ENCODE assay signal across 14 mouse cellular contexts in the genomic region with DNA sequence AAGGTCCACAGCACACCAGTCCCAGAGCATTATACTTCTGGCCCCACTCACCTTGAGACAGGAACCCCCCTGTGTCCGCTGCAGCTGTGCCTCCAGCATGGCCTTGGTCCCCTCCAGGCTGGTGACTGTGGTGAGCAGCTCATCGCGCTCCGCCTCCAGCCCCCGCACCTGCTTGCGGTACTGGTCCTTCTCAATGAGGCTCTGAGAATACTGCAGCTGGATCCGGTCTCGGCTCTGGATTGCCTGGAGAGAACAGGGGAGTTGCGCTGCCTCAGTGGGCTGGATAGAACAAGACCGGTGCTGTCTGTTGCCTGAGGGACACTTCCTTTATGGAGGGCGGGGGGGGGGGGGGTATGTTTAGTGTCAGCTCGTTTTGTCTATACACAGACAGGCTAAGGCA. TPM values are rescaled to one million over a fixed set of nuclear protein-coding genes. Genes with fewer than 3 reads are reported as not detected.
DNase-seq lines count a peak whose midpoint lies in the region; ATAC-seq and TF ChIP-seq lines count a peak whose summit lies in the region.
"Had no signal": no experiment of that assay in that cellular context is flagged by ENCODE, and none has a peak within 500 bp of the region (broad histone marks: within the 10 kb centered on the region; RNA-seq: fewer than 3 reads in every experiment).

No protein-coding gene starts in this region.

- 73% methylated on average over 12 of the region's 12 CpGs for WGBS in intestine, embryonic 15.5 days
- 83% methylated on average over 11 of the region's 12 CpGs for WGBS in intestine, postnatal 0 days
- WGBS in lung, embryonic 16.5 days = 74% methylated on average over 12 of the region's 12 CpGs
- WGBS in stomach, postnatal 0 days = 82% methylated on average over 12 of the region's 12 CpGs

- H3K4me3 ChIP-seq in gastrocnemius, adult 2 months = peak overlapping the region; percentile 47
- H3K4me3 ChIP-seq in intestine, embryonic 15.5 days (replicated peaks) = no peak overlapping the region
- no peak overlapping the region for H3K4me3 ChIP-seq in intestine, postnatal 0 days (ENCODE audit: low read depth, low read length)
- no peak overlapping the region for H3K4me3 ChIP-seq in lung, embryonic 16.5 days (ENCODE audit: low read length)
- H3K4me3 ChIP-seq in stomach, postnatal 0 days (ENCODE audit: low read depth, low read length) = no peak overlapping the region
- H3K4me3 ChIP-seq: embryonic facial prominence, embryonic 15.5 days; forebrain, embryonic 15.5 days had no signal

- H3K27me3 ChIP-seq in intestine, embryonic 15.5 days (replicated peaks) = no peaks in the 10 kb centered on the region
- H3K27me3 ChIP-seq in intestine, postnatal 0 days (replicated peaks; ENCODE audit: control insufficient read depth, insufficient read depth, low read length) = no peaks in the 10 kb centered on the region
- no peaks in the 10 kb centered on the region for H3K27me3 ChIP-seq in lung, embryonic 16.5 days (ENCODE audit: control insufficient read depth, insufficient read depth, low read depth, low read length)
- no peaks in the 10 kb centered on the region for H3K27me3 ChIP-seq in stomach, postnatal 0 days (ENCODE audit: control insufficient read depth, insufficient read depth, low read length)
- H3K27me3 ChIP-seq: embryonic facial prominence, embryonic 15.5 days; forebrain, embryonic 15.5 days had no signal

- ATAC-seq in intestine, embryonic 15.5 days = no peak
- ATAC-seq in intestine, postnatal 0 days = no peak
- no peak for ATAC-seq in lung, embryonic 16.5 days (ENCODE audit: low read depth)
- no peak for ATAC-seq in stomach, postnatal 0 days (ENCODE audit: low FRiP score, low TSS enrichment)
- ATAC-seq: forebrain, embryonic 15.5 days; inflammation-experienced regulatory T-cells, adult 6 months had no signal

- intact Hi-C loops in gastrocnemius, adult 2 months (cut with DNase I) = no loop called here

- H3K9me3 ChIP-seq in intestine, embryonic 15.5 days = no peaks in the 10 kb centered on the region
- no peaks in the 10 kb centered on the region for H3K9me3 ChIP-seq in intestine, postnatal 0 days (ENCODE audit: control insufficient read depth)
- no peaks in the 10 kb centered on the region for H3K9me3 ChIP-seq in lung, embryonic 16.5 days (ENCODE audit: control insufficient read depth, low read length)
- H3K9me3 ChIP-seq in stomach, postnatal 0 days (ENCODE audit: control insufficient read depth, low read length) = no peaks in the 10 kb centered on the region
- H3K9me3 ChIP-seq: embryonic facial prominence, embryonic 15.5 days; forebrain, embryonic 15.5 days had no signal

- H3K27ac ChIP-seq in gastrocnemius, adult 2 months = peak overlapping the region; percentile 81
- H3K27ac ChIP-seq in intestine, embryonic 15.5 days = peak overlapping the region; percentile 10; the same call in 1 of the 2 replicates
- H3K27ac ChIP-seq in intestine, postnatal 0 days (ENCODE audit: low read depth, low read length) = no peak overlapping the region
- peak overlapping the region; percentile 48 for H3K27ac ChIP-seq in lung, embryonic 16.5 days (ENCODE audit: low read length)
- H3K27ac ChIP-seq in stomach, postnatal 0 days (replicated peaks) = 0 out of 2 replicates have a peak overlapping the region, but pooled peaks have one; percentile 35
- H3K27ac ChIP-seq: embryonic facial prominence, embryonic 15.5 days; forebrain, embryonic 15.5 days had no signal

- TF ChIP-seq EP300 in stomach, postnatal 0 days (optimal IDR thresholded peaks at IDR 0.05) = no peak

- TF ChIP-seq CTCF in gastrocnemius, adult 2 months (IDR thresholded peaks at IDR 0.05) = no peak
- no peak for TF ChIP-seq CTCF in intestine, postnatal 0 days (IDR thresholded peaks at IDR 0.05; ENCODE audit: low read depth)
- TF ChIP-seq CTCF in stomach, postnatal 0 days (IDR thresholded peaks at IDR 0.05; ENCODE audit: low read depth) = no peak

- no peak overlapping the region for H3K4me2 ChIP-seq in intestine, embryonic 15.5 days (replicated peaks)
- H3K4me2 ChIP-seq in intestine, postnatal 0 days (replicated peaks; ENCODE audit: low read depth) = no peak overlapping the region
- no peak overlapping the region for H3K4me2 ChIP-seq in lung, embryonic 16.5 days (ENCODE audit: low read depth, low read length)
- no peak overlapping the region for H3K4me2 ChIP-seq in stomach, postnatal 0 days (replicated peaks; ENCODE audit: low read depth)
- H3K4me2 ChIP-seq: embryonic facial prominence, embryonic 15.5 days; forebrain, embryonic 15.5 days had no signal

- no peak overlapping the region for H3K9ac ChIP-seq in intestine, embryonic 15.5 days
- H3K9ac ChIP-seq in intestine, postnatal 0 days (ENCODE audit: low read depth, low read length) = no peak overlapping the region
- H3K9ac ChIP-seq in lung, embryonic 16.5 days (ENCODE audit: low read length) = no peak overlapping the region
- H3K9ac ChIP-seq in stomach, postnatal 0 days (ENCODE audit: low read length) = no peak overlapping the region
- H3K9ac ChIP-seq: embryonic facial prominence, embryonic 15.5 days; forebrain, embryonic 15.5 days had no signal

- H3K4me1 ChIP-seq in intestine, embryonic 15.5 days (replicated peaks) = peaks cover 28% of the 10 kb centered on the region
- H3K4me1 ChIP-seq in intestine, postnatal 0 days (replicated peaks; ENCODE audit: control insufficient read depth, insufficient read depth, low read length) = 0 out of 2 replicates have a peak, but pooled peaks cover 6% of the 10 kb centered on the region
- peaks cover 30% of the 10 kb centered on the region for H3K4me1 ChIP-seq in lung, embryonic 16.5 days (replicated peaks; ENCODE audit: control insufficient read depth, insufficient read depth, low read length)
- H3K4me1 ChIP-seq in stomach, postnatal 0 days (replicated peaks; ENCODE audit: control insufficient read depth, insufficient read depth) = 0 out of 2 replicates have a peak, but pooled peaks cover 8% of the 10 kb centered on the region

- no peak for DNase-seq in gastrocnemius, adult 2 months
- DNase-seq in gastrocnemius, adult 18-20 months (ENCODE audit: low spot score) = no peak
- DNase-seq in lung, postnatal 25 days (ENCODE audit: low spot score) = no peak
- no peak for DNase-seq in stomach, postnatal 0 days (ENCODE audit: low spot score)
- DNase-seq in adrenal gland, postnatal 14 days = no peak
- DNase-seq: right cerebral cortex, adult 18-20 months; thymus, adult 18-20 months had no signal

- no peaks in the 10 kb centered on the region for H3K36me3 ChIP-seq in intestine, embryonic 15.5 days
- peaks cover 22% of the 10 kb centered on the region; the same call in 1 of the 2 replicates for H3K36me3 ChIP-seq in intestine, postnatal 0 days (ENCODE audit: control insufficient read depth, insufficient read depth)
- H3K36me3 ChIP-seq in lung, embryonic 16.5 days (ENCODE audit: control insufficient read depth, insufficient read depth, low read length) = no peaks in the 10 kb centered on the region
- H3K36me3 ChIP-seq in stomach, postnatal 0 days (ENCODE audit: control insufficient read depth, insufficient read depth, low read length) = no peaks in the 10 kb centered on the region
- H3K36me3 ChIP-seq: embryonic facial prominence, embryonic 15.5 days; forebrain, embryonic 15.5 days had no signal

RNA-seq across cellular contexts. Expression of a gene that starts 11.9 kb away (rescaled TPM):
- total RNA-seq in gastrocnemius, adult 2 months (2021) = 1 to 10 TPM; 6.1 to 6.8 TPM
- 1 to 10 TPM; 4.1 to 6.5 TPM for total RNA-seq in gastrocnemius, adult 18-20 months (2021)
- polyA plus RNA-seq in intestine, embryonic 15.5 days (2015; fragmentation: Nextera tagmentation; extraction: Ambion mirVana) = 6.9 and 7.3 TPM in 2 replicates
- polyA plus RNA-seq in intestine, postnatal 0 days (2015; fragmentation: Nextera tagmentation; extraction: Ambion mirVana) = 3.2 and 3.9 TPM in 2 replicates
- 6.1 and 6.2 TPM in 2 replicates for polyA plus RNA-seq in lung, embryonic 16.5 days (2015; fragmentation: Nextera tagmentation; extraction: Ambion mirVana)
- 2.4 and 2.8 TPM in 2 replicates for polyA plus RNA-seq in stomach, postnatal 0 days (2015; fragmentation: Nextera tagmentation; extraction: Ambion mirVana)
- total RNA-seq in adrenal gland, postnatal 14 days (2021) = 10.6 and 12.7 TPM in 2 replicates

RNA-seq across cellular contexts. Expression of a gene that starts 17.7 kb away (rescaled TPM):
- total RNA-seq in gastrocnemius, adult 2 months (2021) = 1 to 10 TPM; 2.6 to 3.1 TPM
- 1 to 10 TPM; 1.8 to 3.6 TPM for total RNA-seq in gastrocnemius, adult 18-20 months (2021)
- 19.7 and 20.4 TPM in 2 replicates for polyA plus RNA-seq in intestine, embryonic 15.5 days (2015; fragmentation: Nextera tagmentation; extraction: Ambion mirVana)
- 7.2 and 7.6 TPM in 2 replicates for polyA plus RNA-seq in intestine, postnatal 0 days (2015; fragmentation: Nextera tagmentation; extraction: Ambion mirVana)
- 40.8 and 43.1 TPM in 2 replicates for polyA plus RNA-seq in lung, embryonic 16.5 days (2015; fragmentation: Nextera tagmentation; extraction: Ambion mirVana)
- polyA plus RNA-seq in stomach, postnatal 0 days (2015; fragmentation: Nextera tagmentation; extraction: Ambion mirVana) = 5.6 and 7.2 TPM in 2 replicates
- 13.1 and 19.8 TPM in 2 replicates for total RNA-seq in adrenal gland, postnatal 14 days (2021)

RNA-seq across cellular contexts. Expression of a gene that starts 51.4 kb away (rescaled TPM):
- total RNA-seq in gastrocnemius, adult 2 months (2021) = 1 to 10 TPM; 8.5 to 10.0 TPM
- total RNA-seq in gastrocnemius, adult 18-20 months (2021) = 1 to 10 TPM; 5.2 to 9.5 TPM
- polyA plus RNA-seq in intestine, embryonic 15.5 days (2015; fragmentation: Nextera tagmentation; extraction: Ambion mirVana) = 44.0 and 47.5 TPM in 2 replicates
- 16.8 and 17.0 TPM in 2 replicates for polyA plus RNA-seq in intestine, postnatal 0 days (2015; fragmentation: Nextera tagmentation; extraction: Ambion mirVana)
- 113 TPM in 2 replicates for polyA plus RNA-seq in lung, embryonic 16.5 days (2015; fragmentation: Nextera tagmentation; extraction: Ambion mirVana)
- 37.7 and 45.4 TPM in 2 replicates for polyA plus RNA-seq in stomach, postnatal 0 days (2015; fragmentation: Nextera tagmentation; extraction: Ambion mirVana)
- 44.5 and 45.1 TPM in 2 replicates for total RNA-seq in adrenal gland, postnatal 14 days (2021)
- total RNA-seq: neutrophil, adult 5-6 weeks had no signal
- polyA plus RNA-seq: inflammation-experienced regulatory T-cells, adult 6 months had no signal
